Mouse (Mus musculus) E14TG2a.4 (cell line): ENCODE measurements around the gene Clec3a.

Experiments
- CTCF ChIP-seq: conservative IDR thresholded peaks from 2 replicates; pipeline ENCODE4 v1.5.1; 2014; ENCODE audit warnings: low read length
- NANOG ChIP-seq: IDR thresholded peaks from 2 replicates; pipeline ENCODE4 v1.6.1; 2014; ENCODE audit warnings: borderline replicate concordance, low read length, mixed read lengths

GRCm38 (mm10) chr8:114460600-114460999 is 42.7 kb downstream of the Clec3a start:
- TF ChIP-seq CTCF (no peak), NANOG (no peak)
